Mouse (Mus musculus): ENCODE data around the gene Zar1. TPM values are rescaled to one million over a fixed set of nuclear protein-coding genes. Genes with fewer than 3 reads are reported as not detected.
"Not testable (repeated sequence)": the region's sequence is repeated elsewhere in the genome, so short reads cannot be mapped to it uniquely, and the experiment has no call there.

The Zar1 gene
- polyA plus RNA-seq, 1 experiment from 2014 or later = 0.07 TPM

DNA sequence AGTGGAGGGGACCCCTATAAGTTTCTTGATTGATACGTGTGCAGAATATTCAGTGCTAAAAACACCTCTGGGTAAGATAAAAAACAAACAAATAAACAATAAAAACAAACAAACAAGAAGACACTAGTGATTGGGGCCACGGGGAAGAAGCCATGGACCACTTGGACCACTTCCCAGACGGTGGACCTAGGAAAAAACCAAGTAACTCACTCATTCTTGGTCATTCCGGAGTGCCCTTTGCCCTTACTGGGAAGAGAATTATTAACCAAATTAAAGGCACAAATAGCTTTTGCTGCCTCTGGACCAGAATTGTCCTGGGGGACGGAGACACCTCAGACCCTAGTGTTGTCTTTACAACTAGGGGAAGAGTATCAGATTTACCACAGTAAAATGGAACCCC, 15.4 kb downstream of the Zar1 start:
- peaks cover 6% of the 10 kb centered on the region for H3K4me1 ChIP-seq (replicated peaks)
- H3K9ac ChIP-seq = no peak overlapping the region
- no peak overlapping the region for H3K4me3 ChIP-seq (replicated peaks)
- no peak for ATAC-seq (ENCODE audit: low read depth)
- H3K27me3 ChIP-seq = no peaks in the 10 kb centered on the region
- DNase-seq = no peak
- H3K27ac ChIP-seq = no peak overlapping the region
- 73% methylated on average over 5 of the region's 5 CpGs for WGBS (ENCODE audit: insufficient replicate concordance)
- no peak overlapping the region for H3K4me2 ChIP-seq
- no peaks in the 10 kb centered on the region for H3K36me3 ChIP-seq
- peaks cover 21% of the 10 kb centered on the region; the same call in 1 of the 2 replicates for H3K9me3 ChIP-seq (replicated peaks)

GRCm38 (mm10) chr5:72563183-72563582, 17.9 kb downstream of the Zar1 start:
- H3K27me3 ChIP-seq; H3K9ac ChIP-seq; H3K4me3 ChIP-seq (replicated peaks); H3K4me2 ChIP-seq; H3K36me3 ChIP-seq; ATAC-seq (ENCODE audit: low read depth); DNase-seq; H3K27ac ChIP-seq: not testable (repeated sequence)
- 39% methylated on average over 2 of the region's 2 CpGs for WGBS (ENCODE audit: insufficient replicate concordance)
- Histone ChIP-seq H3K4me1 (replicated peaks) (peaks cover 18% of the 10 kb centered on the region), H3K9me3 (replicated peaks) (0 out of 2 replicates have a peak, but pooled peaks cover 14% of the 10 kb centered on the region)

DNA sequence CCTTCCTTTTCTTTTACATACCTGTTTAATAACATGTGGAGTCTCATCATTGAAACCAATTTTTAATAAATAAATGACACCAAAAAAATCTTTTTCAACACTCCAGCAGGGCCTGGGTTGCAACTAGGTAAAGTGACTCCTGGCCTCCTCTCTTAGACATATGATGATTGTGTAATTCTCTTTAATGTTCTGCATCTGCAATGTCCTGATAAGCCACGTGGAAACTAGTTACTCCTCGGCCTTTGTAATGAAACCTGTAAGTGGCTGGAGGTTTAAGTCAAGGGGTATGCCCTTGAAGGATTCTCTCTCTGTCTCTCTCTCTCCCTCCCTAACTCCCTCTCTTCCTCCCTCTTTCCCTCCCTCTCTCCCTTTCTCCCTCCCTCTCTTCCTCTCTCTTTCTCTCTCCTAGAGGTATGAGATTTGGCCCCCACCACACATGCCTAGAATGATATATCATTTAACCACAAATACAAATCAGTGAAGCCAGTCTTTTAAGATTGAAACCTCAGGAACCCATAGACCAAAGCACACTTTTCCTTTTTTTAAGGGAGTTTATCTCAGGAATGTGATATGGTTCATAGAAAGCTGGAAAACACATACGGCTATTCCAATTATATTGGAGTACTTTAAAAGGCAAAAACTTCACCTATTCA, 20.0 kb downstream of the Zar1 start:
- no peaks in the 10 kb centered on the region for H3K36me3 ChIP-seq
- H3K9ac ChIP-seq = no peak overlapping the region
- H3K4me1 ChIP-seq (replicated peaks) = peaks cover 20% of the 10 kb centered on the region
- DNase-seq (no peak), ATAC-seq (ENCODE audit: low read depth) (no peak)
- no peak overlapping the region for H3K4me2 ChIP-seq
- no peak overlapping the region for H3K4me3 ChIP-seq (replicated peaks)
- H3K27ac ChIP-seq = no peak overlapping the region
- 28% methylated on average over 3 of the region's 3 CpGs for WGBS (ENCODE audit: insufficient replicate concordance)
- H3K9me3 ChIP-seq (replicated peaks) = 0 out of 2 replicates have a peak, but pooled peaks cover 14% of the 10 kb centered on the region
- no peaks in the 10 kb centered on the region for H3K27me3 ChIP-seq

- peak within 1 kb of the TSS; percentile 93 for H3K9ac ChIP-seq
- peak within 1 kb of the TSS; percentile 98 for H3K4me2 ChIP-seq
- peak within 1 kb of the TSS; percentile 61 for H3K27ac ChIP-seq
- H3K4me3 ChIP-seq (replicated peaks) = peak within 1 kb of the TSS; percentile 88
- ATAC-seq (ENCODE audit: low read depth) (peak; percentile 94), DNase-seq (peak; percentile 89)
- peaks cover 20% of the 10 kb centered on the region for H3K4me1 ChIP-seq (replicated peaks)
- H3K36me3 ChIP-seq = peaks cover 5% of the 10 kb centered on the region
- under 1% methylated on average over 42 of the region's 42 CpGs for WGBS (ENCODE audit: insufficient replicate concordance)
- H3K9me3 ChIP-seq (replicated peaks) = 0 out of 2 replicates have a peak, but pooled peaks cover 11% of the 10 kb centered on the region
- H3K27me3 ChIP-seq = no peaks in the 10 kb centered on the region
Measured at GRCm38 (mm10) chr5:72559544-72560049, 21.5 kb downstream of the Zar1 start, which contains the start of gene Nfxl1. TSS of gene Nfxl1 (minus strand) at chr5:72559684.

DNA sequence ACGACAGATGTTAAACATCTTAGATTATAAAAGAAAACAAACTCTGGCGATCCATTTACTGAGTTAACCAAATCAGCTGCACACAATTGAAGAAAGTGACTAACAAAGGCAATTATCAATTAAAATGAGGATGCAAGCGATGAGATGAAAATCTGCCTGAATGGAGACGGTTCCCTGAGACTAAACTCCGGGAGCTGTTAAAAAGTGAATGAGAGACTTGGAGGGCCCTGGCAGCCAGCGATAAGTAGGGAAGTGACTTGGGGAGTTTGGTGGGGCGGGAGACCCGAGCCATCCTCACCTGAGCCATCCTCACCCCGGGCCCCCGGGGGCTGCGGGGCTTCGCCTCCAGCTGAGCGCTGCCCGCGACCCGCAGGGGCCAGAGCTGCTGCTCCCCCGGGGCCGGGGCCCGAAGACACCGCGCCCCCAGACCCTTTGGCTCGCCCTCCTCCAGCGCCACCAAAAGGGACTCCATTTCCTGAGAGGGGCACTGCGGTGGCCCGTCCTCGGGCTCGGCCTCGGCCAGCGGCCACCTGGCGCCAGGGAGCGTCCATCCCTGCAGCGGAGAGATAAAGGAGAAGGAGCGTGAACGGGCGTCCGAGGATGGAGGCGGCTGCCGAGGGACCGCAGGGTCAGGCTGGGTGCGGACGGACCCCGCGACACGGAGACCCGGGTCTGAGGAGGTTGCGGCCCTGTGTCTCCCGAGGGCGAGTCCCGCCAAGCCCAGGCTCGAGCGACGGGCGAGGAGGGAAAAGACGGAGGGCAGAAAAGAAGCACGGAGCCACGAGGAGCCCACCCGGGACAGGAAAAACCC, 22.1 kb downstream of the Zar1 start:
- H3K4me2 ChIP-seq = peak overlapping the region; percentile 98
- H3K36me3 ChIP-seq = peaks cover 8% of the 10 kb centered on the region
- no peaks in the 10 kb centered on the region for H3K27me3 ChIP-seq
- DNase-seq (peak; percentile 53), ATAC-seq (ENCODE audit: low read depth) (peak; percentile 81)
- H3K4me1 ChIP-seq (replicated peaks) = peaks cover 20% of the 10 kb centered on the region
- 0 out of 2 replicates have a peak, but pooled peaks cover 5% of the 10 kb centered on the region for H3K9me3 ChIP-seq (replicated peaks)
- H3K4me3 ChIP-seq (replicated peaks) = peak overlapping the region; percentile 88
- WGBS (ENCODE audit: insufficient replicate concordance) = 2% methylated on average over 50 of the region's 57 CpGs
- H3K27ac ChIP-seq = peak overlapping the region; percentile 61
- peak overlapping the region; percentile 93 for H3K9ac ChIP-seq

- WGBS (ENCODE audit: insufficient replicate concordance) = 86% methylated on average over 3 of the region's 3 CpGs
- H3K9me3 ChIP-seq (replicated peaks) = no peaks in the 10 kb centered on the region
- no peak for ATAC-seq (ENCODE audit: low read depth)
Measured at GRCm38 (mm10) chr5:72556245-72556644, 24.8 kb downstream of the Zar1 start.

GRCm38 (mm10) chr5:72551209-72551608, 29.8 kb downstream of the Zar1 start:
- peaks cover 18% of the 10 kb centered on the region for H3K36me3 ChIP-seq
- no peak overlapping the region for H3K4me2 ChIP-seq
- no peak overlapping the region for H3K4me3 ChIP-seq (replicated peaks)
- H3K4me1 ChIP-seq (replicated peaks) = no peaks in the 10 kb centered on the region
- no peak for ATAC-seq (ENCODE audit: low read depth)
- H3K9ac ChIP-seq = no peak overlapping the region
- no peak overlapping the region for H3K27ac ChIP-seq
- no peaks in the 10 kb centered on the region for H3K27me3 ChIP-seq
- no peak for DNase-seq
- no peaks in the 10 kb centered on the region for H3K9me3 ChIP-seq (replicated peaks)
- WGBS (ENCODE audit: insufficient replicate concordance) = 84% methylated on average over 3 of the region's 3 CpGs

More at GRCm38 (mm10) chr5:72556245-72556644, 24.8 kb downstream of the Zar1 start:
- no peak for DNase-seq
- H3K4me3 ChIP-seq (replicated peaks) = no peak overlapping the region
- no peak overlapping the region for H3K27ac ChIP-seq
- no peak overlapping the region for H3K4me2 ChIP-seq
- H3K27me3 ChIP-seq = no peaks in the 10 kb centered on the region
- H3K4me1 ChIP-seq (replicated peaks) = peaks cover 20% of the 10 kb centered on the region
- peaks cover 16% of the 10 kb centered on the region for H3K36me3 ChIP-seq
- H3K9ac ChIP-seq = no peak overlapping the region

GRCm38 (mm10) chr5:72528896-72529295, 52.2 kb downstream of the Zar1 start:
- Histone ChIP-seq H3K4me2 (no peak overlapping the region), H3K27me3 (no peaks in the 10 kb centered on the region), H3K9me3 (replicated peaks) (no peaks in the 10 kb centered on the region), H3K9ac (no peak overlapping the region), H3K27ac (no peak overlapping the region), H3K36me3 (peaks cover 33% of the 10 kb centered on the region), H3K4me1 (replicated peaks) (no peaks in the 10 kb centered on the region), H3K4me3 (replicated peaks) (no peak overlapping the region)
- no peak for ATAC-seq (ENCODE audit: low read depth)
- DNase-seq = no peak
- 82% methylated on average over 3 of the region's 3 CpGs for WGBS (ENCODE audit: insufficient replicate concordance)

Other genes starting within 250 kb of the Zar1 start
- gene Corin, start 76.8 kb downstream of the Zar1 start, polyA plus RNA-seq (2015; fragmentation: Nextera tagmentation; extraction: Ambion mirVana) = 0.16 and 0.22 TPM in 2 replicates
- gene Nfxl1, start 21.6 kb downstream of the Zar1 start, polyA plus RNA-seq (2015; fragmentation: Nextera tagmentation; extraction: Ambion mirVana) = 5.9 and 6.2 TPM in 2 replicates
- not detected in 2 replicates for gene Gm5868, start 6.3 kb upstream of the Zar1 start, polyA plus RNA-seq (2015; fragmentation: Nextera tagmentation; extraction: Ambion mirVana)
- not detected in 2 replicates for gene Cnga1, start 63.0 kb upstream of the Zar1 start, polyA plus RNA-seq (2015; fragmentation: Nextera tagmentation; extraction: Ambion mirVana)
- gene Nipal1, start 66.5 kb upstream of the Zar1 start, polyA plus RNA-seq (2015; fragmentation: Nextera tagmentation; extraction: Ambion mirVana) = 6.4 and 7.1 TPM in 2 replicates
- not detected in 2 replicates for gene Txk, start 171.5 kb upstream of the Zar1 start, polyA plus RNA-seq (2015; fragmentation: Nextera tagmentation; extraction: Ambion mirVana)

All from liver, embryonic 13.5 days (tissue).